Mouse (Mus musculus): ENCODE results near the gene AI464131.

AI464131 gene

GRCm38 (mm10) chr4:41505131-41505551 is 2.3 kb upstream of the AI464131 start:
- no peak for DNase-seq (ENCODE audit: low spot score)

- DNase-seq (ENCODE audit: low spot score) = no peak
These were observed 1.4 kb upstream of the AI464131 start for GRCm38 (mm10) chr4:41504325-41504724.

GRCm38 (mm10) chr4:41502171-41502940 is 520 bp downstream of the AI464131 start:
- no peak for DNase-seq (ENCODE audit: low spot score)

- DNase-seq (ENCODE audit: low spot score) = no peak
These were observed 2.1 kb downstream of the AI464131 start for GRCm38 (mm10) chr4:41500787-41501186.

- DNase-seq (ENCODE audit: low spot score) = no peak
These were observed 3.3 kb downstream of the AI464131 start for GRCm38 (mm10) chr4:41499619-41500018.

DNA sequence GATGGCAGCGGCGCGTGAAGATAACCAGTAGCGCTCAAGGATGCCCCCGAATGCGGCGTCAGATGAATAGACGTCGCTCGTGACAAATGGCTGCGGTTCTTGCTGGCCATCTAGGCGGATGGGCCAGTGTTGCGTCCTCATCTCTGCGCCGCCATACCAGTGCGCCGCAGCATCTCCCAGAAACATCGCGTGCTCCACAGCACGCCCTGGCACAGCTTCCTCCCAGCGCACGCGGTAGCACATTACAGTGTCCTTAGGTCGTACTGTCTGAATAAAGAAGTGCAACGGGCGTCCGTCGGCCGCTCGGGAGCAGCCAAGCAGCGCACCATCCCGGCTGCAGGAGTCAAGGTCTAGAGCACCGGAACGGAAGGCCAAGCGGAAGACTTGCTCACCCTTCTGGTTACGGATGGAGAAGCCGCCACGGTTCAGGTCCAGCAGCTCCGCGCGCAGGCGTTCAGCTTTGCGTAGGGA is 3.9 kb downstream of the AI464131 start:
- DNase-seq (ENCODE audit: low spot score) = no peak

DNA sequence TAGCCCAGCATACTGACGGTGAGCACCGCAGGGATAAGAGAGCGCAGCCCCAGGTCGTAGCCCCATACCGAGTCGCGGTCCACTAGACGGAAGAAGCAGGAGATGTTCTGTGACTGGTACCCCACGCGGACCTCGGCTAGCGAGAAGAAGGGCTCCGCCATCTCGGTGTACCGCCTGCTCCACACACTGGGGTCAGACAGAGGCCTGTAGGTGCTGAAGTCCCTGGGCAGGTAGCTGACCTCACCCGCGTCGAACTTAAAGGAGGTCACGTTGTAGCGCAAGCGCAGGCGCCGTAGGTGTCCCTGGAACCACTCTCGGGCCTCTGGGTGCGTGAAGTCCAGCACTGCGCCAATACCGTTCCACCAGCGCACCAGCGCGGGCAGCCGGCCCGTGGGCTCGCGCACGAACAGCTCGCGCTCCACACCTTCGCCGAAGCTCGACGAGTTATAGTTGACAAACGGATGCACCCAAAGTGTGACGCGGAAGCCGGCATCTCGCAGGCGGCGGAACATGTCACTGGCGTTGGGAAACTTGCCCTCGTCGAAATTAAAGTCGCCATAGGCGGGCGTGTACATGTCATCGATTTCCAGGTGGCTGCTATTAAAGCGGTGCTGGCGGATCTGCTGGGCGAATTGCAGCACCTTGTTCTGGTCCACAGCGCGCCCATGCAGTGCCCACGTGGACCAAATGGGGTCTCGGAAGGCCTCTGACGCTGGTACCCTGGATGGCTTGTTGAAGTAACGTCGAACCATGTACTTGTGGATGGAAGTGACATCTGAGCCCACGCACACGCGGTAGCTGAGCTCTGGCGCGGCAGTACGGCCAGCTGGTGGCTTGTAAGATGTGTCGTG is 4.7 kb downstream of the AI464131 start:
- DNase-seq (ENCODE audit: low spot score) = no peak

DNA sequence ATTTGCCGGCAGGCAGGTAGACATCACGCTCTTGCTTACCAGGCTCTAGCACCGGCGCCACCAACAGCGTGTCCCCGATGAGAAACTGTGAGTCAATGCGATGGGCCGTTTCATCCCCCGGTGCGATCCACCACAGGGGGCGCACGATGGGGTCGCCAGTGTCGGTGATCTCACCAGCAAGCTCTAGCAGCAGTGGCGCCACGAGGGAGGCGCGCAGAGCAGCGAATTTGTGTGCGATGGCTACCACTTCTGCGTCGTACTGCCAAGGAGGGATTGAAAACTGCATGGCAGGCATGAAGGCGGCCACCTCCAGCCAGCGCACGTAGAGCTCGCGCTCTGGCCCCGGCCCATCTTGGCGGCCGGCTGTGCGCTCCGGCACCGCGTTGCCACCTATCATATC is 5.3 kb downstream of the AI464131 start:
- no peak for DNase-seq (ENCODE audit: low spot score)

DNA sequence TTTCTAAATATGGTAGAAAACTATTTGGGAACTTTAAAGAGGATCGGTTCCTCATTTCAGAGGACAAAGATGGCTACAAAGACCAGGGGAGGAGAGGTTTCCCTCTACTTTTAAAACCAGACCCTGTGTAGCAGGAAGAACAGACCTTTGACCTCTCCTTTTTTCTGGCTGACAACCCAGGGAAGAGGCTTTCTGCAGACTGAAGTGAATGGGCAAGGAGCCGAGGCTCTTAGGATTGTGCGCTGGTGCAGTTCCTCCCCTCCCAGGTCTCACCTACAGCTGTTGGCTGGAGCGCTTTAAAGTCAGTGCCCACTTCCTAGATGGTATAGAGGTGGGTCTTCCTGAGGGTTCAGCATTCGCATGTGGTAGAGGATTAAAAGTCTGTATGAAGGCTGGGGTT is 5.8 kb downstream of the AI464131 start:
- DNase-seq (ENCODE audit: low spot score) = no peak

GRCm38 (mm10) chr4:41495850-41496249 is 7.0 kb downstream of the AI464131 start:
- DNase-seq (ENCODE audit: low spot score) = no peak

DNA sequence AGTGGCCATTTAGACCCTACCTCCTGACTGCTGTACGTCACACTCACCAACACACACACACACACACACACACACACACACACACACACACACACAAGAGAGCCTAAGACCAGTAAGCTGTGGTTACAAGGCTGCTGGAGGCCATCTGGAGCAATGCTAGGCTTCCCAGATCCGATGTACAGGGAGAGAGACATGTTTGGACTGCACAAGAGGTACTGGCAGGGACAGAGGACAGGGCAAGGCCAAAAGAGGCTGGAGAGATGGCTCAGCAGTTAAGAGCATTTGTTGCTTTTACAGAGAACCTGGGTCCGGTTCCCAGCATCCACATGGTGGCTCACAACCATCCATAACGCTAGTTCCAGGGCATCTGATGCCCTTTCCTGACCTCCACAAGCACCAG is 7.8 kb downstream of the AI464131 start:
- no peak for DNase-seq (ENCODE audit: low spot score)

- no peak for DNase-seq (ENCODE audit: low spot score)
These were observed 8.5 kb downstream of the AI464131 start for GRCm38 (mm10) chr4:41494378-41494777.

DNA sequence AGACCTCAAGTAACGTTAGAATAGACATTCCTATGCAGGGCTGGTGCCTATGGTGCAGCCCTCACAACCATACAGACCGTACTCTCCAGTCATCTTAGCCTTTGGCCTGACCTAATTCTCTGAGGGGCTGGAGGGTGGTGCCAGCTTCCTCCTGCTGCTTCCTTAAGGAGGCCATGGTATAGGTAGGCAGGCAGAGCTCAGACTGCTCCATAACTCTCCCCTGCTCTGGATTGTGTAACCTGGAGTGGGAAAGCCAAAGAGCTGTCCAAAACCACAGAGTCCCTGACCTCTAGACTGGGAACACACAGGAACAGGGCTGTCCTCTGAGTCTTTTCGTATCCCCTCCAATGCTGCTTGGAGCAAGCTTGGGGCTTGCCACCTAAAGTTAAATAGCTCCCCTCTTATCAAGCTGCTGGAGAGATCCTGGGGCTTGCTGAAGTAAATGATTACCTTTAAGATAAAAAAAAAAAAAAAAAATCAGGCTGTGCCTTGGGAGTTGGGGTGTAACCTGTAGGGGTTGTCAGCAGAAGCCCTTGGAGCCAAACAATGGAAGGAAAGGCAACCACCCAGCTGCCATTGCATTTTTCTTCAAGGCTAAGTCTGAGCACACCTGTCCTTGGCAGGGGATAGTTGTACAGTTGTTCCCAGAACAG is 9.3 kb downstream of the AI464131 start:
- DNase-seq (ENCODE audit: low spot score) = no peak

DNA sequence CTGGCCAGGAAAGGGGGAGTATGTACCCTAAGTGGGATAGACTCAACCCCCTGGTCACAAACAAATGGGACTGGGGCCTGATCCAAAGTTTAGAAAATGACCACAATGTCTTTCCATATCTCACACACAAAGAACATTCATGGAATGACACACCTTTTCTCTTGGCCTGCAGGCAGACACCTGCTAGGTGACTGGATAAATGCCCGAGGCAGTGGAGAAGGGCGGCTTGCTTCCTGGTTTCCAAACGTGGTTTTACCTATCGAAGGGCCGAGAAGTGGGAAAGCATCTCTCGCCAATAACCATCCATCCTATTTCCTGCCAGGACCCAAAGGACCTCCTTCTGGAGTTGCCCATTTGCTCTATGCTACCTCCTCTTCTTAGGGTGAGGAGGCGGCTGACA is 9.9 kb downstream of the AI464131 start:
- no peak for DNase-seq (ENCODE audit: low spot score)

GRCm38 (mm10) chr4:41481601-41482017 is 21.3 kb downstream of the AI464131 start:
- peak; percentile 35 for DNase-seq (ENCODE audit: low spot score)

- DNase-seq (ENCODE audit: low spot score) = no peak
These were observed 22.6 kb downstream of the AI464131 start for GRCm38 (mm10) chr4:41480254-41480653.

DNA sequence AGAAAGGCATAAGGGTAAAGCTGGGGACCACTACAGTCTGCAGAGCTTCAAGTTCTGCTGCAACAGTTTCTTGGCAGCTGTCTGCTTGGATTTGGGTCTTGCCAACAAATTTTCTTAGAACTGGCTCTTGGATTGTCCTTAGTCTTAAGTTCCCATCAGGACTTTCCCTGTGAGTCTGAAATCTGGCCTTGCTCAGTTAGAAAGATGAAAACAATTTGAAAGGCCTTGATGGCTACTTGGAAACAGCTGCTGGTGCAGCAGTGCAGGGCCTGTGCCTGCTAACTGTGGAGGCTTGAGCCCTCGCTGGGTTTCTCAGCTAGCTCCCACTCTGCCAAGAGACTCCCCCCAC is 23.4 kb downstream of the AI464131 start:
- no peak for DNase-seq (ENCODE audit: low spot score)

DNA sequence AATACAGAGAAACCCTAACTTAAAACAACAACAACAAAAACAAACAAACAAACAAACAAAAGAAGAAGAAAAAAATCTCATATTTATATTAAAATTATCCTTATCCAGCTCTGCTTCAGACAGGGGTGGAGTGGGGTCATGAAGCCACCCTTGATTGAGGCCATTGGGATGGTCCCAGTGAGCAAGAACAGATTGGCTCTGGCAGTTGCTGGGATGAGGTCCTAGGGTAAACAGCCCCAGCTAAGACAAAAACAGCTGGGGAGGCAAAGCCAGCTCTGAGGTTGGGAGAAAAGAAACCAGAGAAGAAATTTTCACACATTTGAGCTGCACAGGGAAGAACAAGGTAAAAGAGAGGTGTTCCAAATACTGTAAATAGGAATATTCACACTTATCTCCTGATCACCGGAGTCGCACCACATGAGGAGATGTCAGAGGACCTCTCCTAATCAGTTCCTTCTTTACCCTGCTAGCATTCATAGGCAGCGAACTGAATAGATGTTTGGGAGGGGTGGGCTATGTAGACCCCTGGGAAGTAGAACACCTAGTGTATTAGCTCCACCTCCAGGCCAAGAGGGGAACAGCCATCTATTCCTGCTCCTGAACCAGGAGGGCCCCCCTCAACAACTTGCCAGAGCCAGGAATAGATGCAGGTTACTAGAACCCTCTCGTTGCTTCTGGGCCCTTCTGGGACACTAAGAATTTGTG is 24.0 kb downstream of the AI464131 start:
- DNase-seq (ENCODE audit: low spot score) = no peak

GRCm38 (mm10) chr4:41477648-41478160 is 25.2 kb downstream of the AI464131 start:
- DNase-seq (ENCODE audit: low spot score) = no peak

DNA sequence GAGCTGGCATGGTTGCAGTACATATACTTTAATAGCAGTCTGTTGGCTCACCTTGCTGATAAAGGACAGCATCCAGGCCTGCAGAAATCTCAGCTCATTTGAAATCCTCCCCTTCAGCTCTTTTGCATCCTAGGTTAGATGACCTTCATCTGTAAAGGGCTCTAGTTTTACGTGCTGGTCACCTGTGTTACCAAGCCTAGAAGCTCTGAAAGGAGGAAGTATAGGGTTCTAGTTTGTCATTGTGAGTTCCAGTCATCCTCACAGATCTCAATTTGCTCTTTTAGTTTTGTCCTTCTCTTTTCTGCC is 31.5 kb downstream of the AI464131 start:
- no peak for DNase-seq (ENCODE audit: low spot score)

DNA sequence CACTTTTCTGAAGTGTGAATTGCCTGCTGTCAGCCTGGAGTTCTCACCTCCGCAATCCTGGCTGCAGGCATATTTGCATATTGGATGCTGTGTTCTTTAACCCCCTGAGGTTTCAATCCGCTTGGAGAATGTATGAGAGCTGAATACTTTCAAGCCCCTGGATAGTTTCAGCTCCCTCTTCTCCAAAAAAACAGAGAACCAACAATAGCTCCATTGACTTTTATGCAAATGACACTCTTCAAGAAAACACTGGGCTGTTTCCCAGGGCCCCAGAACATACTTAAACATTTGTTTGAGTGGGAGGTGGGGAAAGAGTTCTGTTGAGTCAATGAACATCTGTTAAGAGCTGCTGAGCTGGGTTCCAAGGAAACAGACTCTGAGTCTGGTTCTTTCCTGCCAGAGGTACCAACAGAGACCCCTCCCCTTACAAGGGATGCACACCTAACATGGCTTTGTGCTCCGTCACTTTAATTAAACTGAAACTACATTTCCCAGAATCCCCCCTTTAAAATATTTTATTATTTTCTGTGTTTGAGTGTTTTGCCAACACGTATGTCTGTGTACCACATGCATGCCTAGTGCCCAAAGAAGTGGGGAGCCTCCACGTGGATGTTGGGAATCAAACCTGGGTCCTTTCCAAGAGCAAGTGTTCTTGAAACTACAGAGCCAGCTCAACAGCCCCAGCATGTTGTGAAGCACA is 32.0 kb downstream of the AI464131 start:
- DNase-seq (ENCODE audit: low spot score) = no peak
